ENCODE assay signal across 8 mouse cellular contexts in the genomic region with DNA sequence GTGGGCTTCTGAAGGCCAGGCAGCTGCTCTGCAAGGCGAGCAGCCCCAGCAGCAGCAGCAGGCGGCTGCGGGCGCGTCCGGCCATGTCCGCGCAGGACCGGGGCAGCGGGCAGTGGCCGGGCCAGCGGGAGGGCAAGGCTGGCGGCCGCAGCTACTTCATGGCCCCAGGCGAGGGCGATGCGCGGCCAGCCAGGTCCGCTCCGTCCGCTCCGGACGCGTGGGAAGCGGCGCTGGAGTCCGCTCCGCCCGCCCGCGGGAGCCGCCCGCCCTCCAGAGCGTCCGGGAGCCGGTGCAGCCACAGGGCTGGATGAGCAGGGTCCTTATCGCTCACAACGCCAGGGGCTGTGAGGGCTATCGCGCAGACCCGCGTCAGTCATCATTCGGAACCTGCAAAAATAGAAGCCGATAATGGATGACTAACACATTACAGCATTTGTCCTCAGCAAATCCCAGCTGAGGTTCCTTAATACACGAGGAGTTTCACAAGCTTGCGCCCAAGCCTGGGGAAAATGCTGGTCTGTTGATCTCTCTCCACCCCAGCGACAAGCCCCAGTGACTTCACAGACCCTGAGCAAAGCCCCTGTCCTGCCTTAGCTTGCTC.
A peak's percentile ranks its signal among the peaks of the same experiment; 100 is the strongest.
DNase-seq lines count a peak whose midpoint lies in the region; ATAC-seq and TF ChIP-seq lines count a peak whose summit lies in the region.

No protein-coding gene starts in this region.

- WGBS in limb, embryonic 14.5 days, result under 1% methylated on average over 33 of the region's 47 CpGs
- WGBS in midbrain, embryonic 14.5 days, result under 1% methylated on average over 47 of the region's 47 CpGs
- under 1% methylated on average over 47 of the region's 47 CpGs for WGBS in stomach, postnatal 0 days

- TF ChIP-seq CTCF in stomach, postnatal 0 days (IDR thresholded peaks at IDR 0.05; ENCODE audit: low read depth), result peak; percentile 55

- TF ChIP-seq POLR2A in limb, embryonic 14.5 days (IDR thresholded peaks at IDR 0.05; ENCODE audit: borderline replicate concordance, extremely low read depth, insufficient read depth, insufficient read length), result no peak

- no peak for TF ChIP-seq EP300 in stomach, postnatal 0 days (optimal IDR thresholded peaks at IDR 0.05)

- H3K9ac ChIP-seq in limb, embryonic 14.5 days (ENCODE audit: low read depth, low read length, severe bottlenecking), result peak overlapping the region; percentile 86
- H3K9ac ChIP-seq in midbrain, embryonic 14.5 days (replicated peaks; ENCODE audit: low read length), result peak overlapping the region; percentile 86
- peak overlapping the region; percentile 81 for H3K9ac ChIP-seq in stomach, postnatal 0 days (ENCODE audit: low read length)

- peak overlapping the region; percentile 52; the same call in 1 of the 2 replicates for H3K27ac ChIP-seq in limb, embryonic 14.5 days (replicated peaks; ENCODE audit: low read depth, low read length)
- peak overlapping the region; percentile 90 for H3K27ac ChIP-seq in midbrain, embryonic 14.5 days (replicated peaks; ENCODE audit: low read depth, low read length)
- peak overlapping the region; percentile 88 for H3K27ac ChIP-seq in stomach, postnatal 0 days (replicated peaks)

- DNase-seq in spleen, postnatal 4 days (ENCODE audit: low spot score in 2 of 2), result peak; percentile 14 to 63
- DNase-seq in spleen, adult 12 weeks (ENCODE audit: low spot score), result no peak
- peak; percentile 81 for DNase-seq in embryo, embryonic 9.5 days (ENCODE audit: extremely low spot score)
- peak; percentile 63 for DNase-seq in kidney, adult 11 months
- peak; percentile 84 for DNase-seq in limb, embryonic 14.5 days (ENCODE audit: low spot score)
- peak; percentile 82 for DNase-seq in midbrain, embryonic 14.5 days
- DNase-seq in stomach, postnatal 0 days (ENCODE audit: low spot score), result peak; percentile 78

- no peaks in the 10 kb centered on the region for H3K27me3 ChIP-seq in limb, embryonic 14.5 days (ENCODE audit: control insufficient read depth, insufficient read depth, low read length)
- no peaks in the 10 kb centered on the region for H3K27me3 ChIP-seq in midbrain, embryonic 14.5 days (ENCODE audit: control insufficient read depth, insufficient read depth, low read length)
- H3K27me3 ChIP-seq in stomach, postnatal 0 days (ENCODE audit: control insufficient read depth, insufficient read depth, low read length), result no peaks in the 10 kb centered on the region

- peak overlapping the region; percentile 74 for H3K4me3 ChIP-seq in limb, embryonic 14.5 days (replicated peaks; ENCODE audit: low read length)
- peak overlapping the region; percentile 74 for H3K4me3 ChIP-seq in midbrain, embryonic 14.5 days (replicated peaks; ENCODE audit: low read depth, low read length)
- peak overlapping the region; percentile 78 for H3K4me3 ChIP-seq in stomach, postnatal 0 days (ENCODE audit: low read depth, low read length)

- ATAC-seq in granulocyte monocyte progenitor cell, adult 5-6 weeks (replicated peaks; ENCODE audit: poor library complexity, severe bottlenecking), result peak; percentile 81
- ATAC-seq in limb, embryonic 14.5 days (ENCODE audit: low FRiP score, low read depth), result peak; percentile 89
- ATAC-seq in midbrain, embryonic 14.5 days (ENCODE audit: low FRiP score, low TSS enrichment), result peak; percentile 83
- peak; percentile 95 for ATAC-seq in stomach, postnatal 0 days (ENCODE audit: low FRiP score, low TSS enrichment)

- H3K4me2 ChIP-seq in limb, embryonic 14.5 days (replicated peaks; ENCODE audit: low read depth, low read length, severe bottlenecking), result peak overlapping the region; percentile 77
- peak overlapping the region; percentile 85 for H3K4me2 ChIP-seq in midbrain, embryonic 14.5 days (ENCODE audit: low read length)
- peak overlapping the region; percentile 76 for H3K4me2 ChIP-seq in stomach, postnatal 0 days (replicated peaks; ENCODE audit: low read depth)

- H3K36me3 ChIP-seq in limb, embryonic 14.5 days (ENCODE audit: control insufficient read depth, insufficient read depth, low read length), result no peaks in the 10 kb centered on the region
- no peaks in the 10 kb centered on the region for H3K36me3 ChIP-seq in midbrain, embryonic 14.5 days (ENCODE audit: control insufficient read depth, insufficient read depth, low read length)
- no peaks in the 10 kb centered on the region for H3K36me3 ChIP-seq in stomach, postnatal 0 days (ENCODE audit: control insufficient read depth, insufficient read depth, low read length)

- H3K9me3 ChIP-seq in limb, embryonic 14.5 days (ENCODE audit: control insufficient read depth, low read length), result no peaks in the 10 kb centered on the region
- H3K9me3 ChIP-seq in midbrain, embryonic 14.5 days (ENCODE audit: control insufficient read depth, low read length), result no peaks in the 10 kb centered on the region
- H3K9me3 ChIP-seq in stomach, postnatal 0 days (ENCODE audit: control insufficient read depth, low read length), result no peaks in the 10 kb centered on the region

- H3K4me1 ChIP-seq in limb, embryonic 14.5 days (ENCODE audit: control insufficient read depth, insufficient read depth, low read length), result peaks cover 3% of the 10 kb centered on the region
- peaks cover 5% of the 10 kb centered on the region; the same call in 1 of the 2 replicates for H3K4me1 ChIP-seq in midbrain, embryonic 14.5 days (ENCODE audit: control insufficient read depth, insufficient read depth, low read length)
- H3K4me1 ChIP-seq in stomach, postnatal 0 days (replicated peaks; ENCODE audit: control insufficient read depth, insufficient read depth), result no peaks in the 10 kb centered on the region
